ENCODE assay signal across 8 mouse cellular contexts in the genomic region with DNA sequence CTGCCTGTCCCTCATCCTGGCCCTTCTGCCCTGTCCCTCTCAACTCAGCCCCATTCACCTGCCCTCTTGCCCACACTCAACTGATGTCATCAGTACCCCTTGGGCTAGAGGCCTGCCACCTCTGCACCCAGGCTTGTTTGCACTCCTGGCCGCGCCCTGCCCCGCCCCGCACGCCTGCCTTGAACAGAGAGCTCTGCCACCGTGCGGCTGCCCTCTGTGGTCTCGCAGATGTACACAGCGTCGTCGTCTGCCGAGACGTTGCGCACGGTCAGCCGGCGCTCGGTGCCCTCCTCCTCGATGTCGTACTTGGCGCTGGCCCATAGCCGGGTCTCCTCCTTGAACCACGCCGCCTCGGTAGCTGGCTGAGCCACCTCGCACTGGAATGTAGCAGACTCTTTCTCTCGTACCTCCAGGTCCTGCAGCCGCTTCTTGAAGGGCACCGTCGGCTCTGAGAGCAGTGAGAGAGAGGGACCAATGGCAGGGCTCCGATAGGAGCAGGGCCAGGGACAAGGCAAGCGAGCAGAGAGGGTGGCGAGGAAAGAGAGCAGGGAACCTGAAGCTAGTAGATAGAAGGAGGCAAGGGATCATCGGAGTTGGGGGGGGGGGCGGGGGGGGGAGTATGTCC. TPM values are rescaled to one million over a fixed set of nuclear protein-coding genes. Genes with fewer than 3 reads are reported as not detected.
DNase-seq lines count a peak whose midpoint lies in the region; ATAC-seq and TF ChIP-seq lines count a peak whose summit lies in the region.

No protein-coding gene starts in this region.

- no peak overlapping the region for H3K27ac ChIP-seq in kidney, postnatal 0 days
- no peak overlapping the region for H3K27ac ChIP-seq in forebrain, embryonic 12.5 days

- peak; percentile 12 for DNase-seq in kidney, postnatal 0 days (ENCODE audit: low spot score)
- no peak for DNase-seq in kidney, adult 8-10 months
- peak; percentile 24 for DNase-seq in large intestine, adult 2 months (ENCODE audit: low read depth, low spot score)
- DNase-seq in layer of hippocampus, adult 11-12 months (ENCODE audit: low spot score) = no peak
- DNase-seq in left cerebral cortex, postnatal 10 days (ENCODE audit: extremely low spot score in 1 of 2, low spot score in 2 of 2) = no peak
- DNase-seq in left cerebral cortex, adult 11 months (ENCODE audit: low spot score) = no peak

- WGBS in kidney, postnatal 0 days = 4% methylated on average over 34 of the region's 35 CpGs
- 6% methylated on average over 35 of the region's 35 CpGs for WGBS in forebrain, embryonic 12.5 days
- 3% methylated on average over 34 of the region's 35 CpGs for WGBS in large intestine, adult 2 months

- H3K4me3 ChIP-seq in kidney, postnatal 0 days (replicated peaks; ENCODE audit: low read depth, low read length) = 0 out of 2 replicates have a peak overlapping the region, but pooled peaks have one; percentile 7
- H3K4me3 ChIP-seq in forebrain, embryonic 12.5 days (replicated peaks) = peak overlapping the region; percentile 17
- no peak overlapping the region for H3K4me3 ChIP-seq in myocyte

- peak overlapping the region; percentile 35 for H3K4me2 ChIP-seq in kidney, postnatal 0 days (ENCODE audit: low read length)
- H3K4me2 ChIP-seq in forebrain, embryonic 12.5 days = peak overlapping the region; percentile 4; the same call in 1 of the 2 replicates
- H3K4me2 ChIP-seq in myocyte (ENCODE audit: low read depth) = peak overlapping the region; percentile 12

- ATAC-seq in kidney, postnatal 0 days (replicated peaks; ENCODE audit: low FRiP score, low read depth) = no peak; the same call in 1 of the 2 replicates
- no peak for ATAC-seq in forebrain, embryonic 12.5 days (ENCODE audit: low FRiP score)

- H3ac ChIP-seq in myocyte (ENCODE audit: control insufficient read depth, insufficient read length) = no peak overlapping the region

- no peak overlapping the region for H3K9ac ChIP-seq in kidney, postnatal 0 days (ENCODE audit: low read depth, low read length)
- no peak overlapping the region for H3K9ac ChIP-seq in forebrain, embryonic 12.5 days

- H3K79me2 ChIP-seq in myocyte (ENCODE audit: control insufficient read depth, insufficient read depth) = no peaks in the 10 kb centered on the region

- peaks cover 39% of the 10 kb centered on the region for H3K27me3 ChIP-seq in kidney, postnatal 0 days (ENCODE audit: insufficient read depth, low read length)
- peaks cover 85% of the 10 kb centered on the region for H3K27me3 ChIP-seq in forebrain, embryonic 12.5 days
- peaks cover 56% of the 10 kb centered on the region for H3K27me3 ChIP-seq in myocyte (ENCODE audit: control insufficient read depth, insufficient read depth, insufficient read length)

- 0 out of 2 replicates have a peak, but pooled peaks cover 4% of the 10 kb centered on the region for H3K4me1 ChIP-seq in kidney, postnatal 0 days (replicated peaks; ENCODE audit: insufficient read depth, low read length)
- H3K4me1 ChIP-seq in forebrain, embryonic 12.5 days = peaks cover 10% of the 10 kb centered on the region; the same call in 1 of the 2 replicates

- H3K36me3 ChIP-seq in kidney, postnatal 0 days (ENCODE audit: insufficient read depth, low read length) = no peaks in the 10 kb centered on the region
- no peaks in the 10 kb centered on the region for H3K36me3 ChIP-seq in forebrain, embryonic 12.5 days (replicated peaks)
- H3K36me3 ChIP-seq in myocyte (ENCODE audit: control insufficient read depth, insufficient read depth) = no peaks in the 10 kb centered on the region

- H3K9me3 ChIP-seq in kidney, postnatal 0 days (replicated peaks; ENCODE audit: low read length) = no peaks in the 10 kb centered on the region
- no peaks in the 10 kb centered on the region for H3K9me3 ChIP-seq in forebrain, embryonic 12.5 days

- intact Hi-C loops in left cerebral cortex, postnatal 10 days (cut with DNase I) = no loop called here

- TF ChIP-seq CTCF in kidney, postnatal 0 days (IDR thresholded peaks at IDR 0.05; ENCODE audit: low read depth) = peak; percentile 23; the same call in 1 of the 2 replicates

- TF ChIP-seq POLR2A in myocyte (IDR thresholded peaks at IDR 0.05; ENCODE audit: insufficient read length, low read depth) = no peak

TF ChIP-seq in myocyte, 11 proteins besides CTCF, POLR2A, EP300 and RAD21:
- TF ChIP-seq MAX (IDR thresholded peaks at IDR 0.05; ENCODE audit: low read depth) (no peak), MYOG (IDR thresholded peaks at IDR 0.05; ENCODE audit: control insufficient read depth in 1 of 3, insufficient read depth in 1 of 3, insufficient read length in 2 of 3, low read depth in 2 of 3) (peak in 1 of 3 experiments; percentile 15)

RNA-seq across cellular contexts. Expression of a gene that starts 1.7 kb away (rescaled TPM):
- polyA plus RNA-seq in kidney, postnatal 0 days (2015; fragmentation: Nextera tagmentation; extraction: Ambion mirVana) = 0.20 and 0.26 TPM in 2 replicates
- polyA plus RNA-seq in forebrain, embryonic 12.5 days (2016; fragmentation: Nextera tagmentation; extraction: Ambion mirVana) = not detected in 2 replicates
- 0.62 and 0.92 TPM in 2 replicates for polyA plus RNA-seq in large intestine, adult 2 months (2012; rRNA removed)
- polyA plus RNA-seq in myocyte (2012; fragmentation: generic; extraction: Trizol) = 25.0 TPM
- total RNA-seq in left cerebral cortex, postnatal 10 days (2021) = 1 to 10 TPM; 2.1 to 2.3 TPM

RNA-seq across cellular contexts. Expression of a gene that starts 29.1 kb away (rescaled TPM):
- polyA plus RNA-seq in kidney, postnatal 0 days (2015; fragmentation: Nextera tagmentation; extraction: Ambion mirVana) = 6.5 and 6.9 TPM in 2 replicates
- 5.9 and 6.6 TPM in 2 replicates for polyA plus RNA-seq in forebrain, embryonic 12.5 days (2016; fragmentation: Nextera tagmentation; extraction: Ambion mirVana)
- 4.7 and 7.1 TPM in 2 replicates for polyA plus RNA-seq in large intestine, adult 2 months (2012; rRNA removed)
- 3.8 TPM for polyA plus RNA-seq in myocyte (2012; fragmentation: generic; extraction: Trizol)
- total RNA-seq in left cerebral cortex, postnatal 10 days (2021) = 10 to 100 TPM; 11.4 to 13.9 TPM

RNA-seq across cellular contexts. Expression of a gene that starts 48.5 kb away (rescaled TPM):
- 1.2 TPM in 2 replicates for polyA plus RNA-seq in kidney, postnatal 0 days (2015; fragmentation: Nextera tagmentation; extraction: Ambion mirVana)
- polyA plus RNA-seq in forebrain, embryonic 12.5 days (2016; fragmentation: Nextera tagmentation; extraction: Ambion mirVana) = 0.09 and 0.26 TPM in 2 replicates
- polyA plus RNA-seq in large intestine, adult 2 months (2012; rRNA removed) = 1.7 and 2.5 TPM in 2 replicates
- 0.04 TPM for polyA plus RNA-seq in myocyte (2012; fragmentation: generic; extraction: Trizol)
- 1 to 10 TPM; 1.6 to 3.9 TPM for total RNA-seq in left cerebral cortex, postnatal 10 days (2021)

RNA-seq across cellular contexts. Expression of a gene that starts 57.5 kb away (rescaled TPM):
- 127 and 135 TPM in 2 replicates for polyA plus RNA-seq in kidney, postnatal 0 days (2015; fragmentation: Nextera tagmentation; extraction: Ambion mirVana)
- polyA plus RNA-seq in forebrain, embryonic 12.5 days (2016; fragmentation: Nextera tagmentation; extraction: Ambion mirVana) = 83.4 and 95.5 TPM in 2 replicates
- polyA plus RNA-seq in large intestine, adult 2 months (2012; rRNA removed) = 143 and 195 TPM in 2 replicates
- 63.5 TPM for polyA plus RNA-seq in myocyte (2012; fragmentation: generic; extraction: Trizol)
- 100 to 1,000 TPM; 115 to 117 TPM for total RNA-seq in left cerebral cortex, postnatal 10 days (2021)

Comparison
In these comparisons a context has a peak if more than half of its experiments do, and no peak if none do; other contexts are left out.
1. DNase-seq: peak in kidney, postnatal 0 days (single experiment) and large intestine, adult 2 months (single experiment); none in kidney, adult 8-10 months (0 of 2), layer of hippocampus, adult 11-12 months (single experiment), left cerebral cortex, postnatal 10 days (0 of 2) and left cerebral cortex, adult 11 months (single experiment).
2. RNA of a gene that starts 1.7 kb away (polyA plus RNA-seq): 25.0 TPM in myocyte (single experiment); 0.62 to 0.92 TPM in large intestine, adult 2 months, 0.20 to 0.26 TPM in kidney, postnatal 0 days and not detected in forebrain, embryonic 12.5 days; every median in the first group is over 10 times any median in the second.
3. Peak in every context shown above with its lines, with median percentiles within 50 percentile points of each other: H3K4me2 ChIP-seq.